Mouse (Mus musculus) large intestine, adult 2 months (tissue): ENCODE measurements around the gene Rora. TPM values are rescaled to one million over a fixed set of nuclear protein-coding genes. Genes with fewer than 3 reads are reported as not detected.

Experiments used
- DNase-seq: peaks from one replicate; pipeline ENCODE4 v3.0.0-alpha.2; 2012; ENCODE audit warnings: low read depth, low spot score
- WGBS: fragments of 180-500 bp; shearing (Covaris S2); methylation state at CpG from one replicate; pipeline ENCODE4 v1.1.7; 2018; 5-methylcytosine and 5-hydroxymethylcytosine counted together
- polyA plus RNA-seq: library from polyadenylated mRNA; depleted of rRNA; stranded (reverse); fragments of >200 nt; gene quantifications from 2 replicates; pipeline ENCODE4 v1.2.3, GENCODE M21; 2012; rRNA removed

Gene Rora
- 0.92 and 2.3 TPM in 2 replicates for polyA plus RNA-seq

- WGBS, result 2% methylated on average over 72 of the region's 72 CpGs
- DNase-seq, result no peak
Observed at GRCm38 (mm10) chr9:68653211-68654038, at the start of gene Rora. Gene Rora (plus strand): TSS chr9:68653786.

- 82% methylated on average over 9 of the region's 9 CpGs for WGBS
- DNase-seq, result no peak
Observed at GRCm38 (mm10) chr9:68614006-68614405, 39.6 kb upstream of the Rora start.

GRCm38 (mm10) chr9:68617116-68617515, 36.5 kb upstream of the Rora start:
- DNase-seq, result no peak
- WGBS, result 60% methylated on average over 4 of the region's 4 CpGs

- 33% methylated on average over 2 of the region's 2 CpGs for WGBS
Observed at GRCm38 (mm10) chr9:68620036-68620435, 33.5 kb upstream of the Rora start.

GRCm38 (mm10) chr9:68620441-68620840, 33.1 kb upstream of the Rora start:
- 32% methylated on average over 6 of the region's 6 CpGs for WGBS
- DNase-seq, result no peak

More at GRCm38 (mm10) chr9:68620036-68620435, 33.5 kb upstream of the Rora start:
- DNase-seq, result no peak

- no peak for DNase-seq
- 79% methylated on average over 4 of the region's 4 CpGs for WGBS
Observed at GRCm38 (mm10) chr9:68624981-68625380, 28.6 kb upstream of the Rora start.

- 86% methylated on average over 8 of the region's 8 CpGs for WGBS
- DNase-seq, result no peak
Observed at GRCm38 (mm10) chr9:68637301-68637700, 16.3 kb upstream of the Rora start.

GRCm38 (mm10) chr9:68641123-68641522, 12.5 kb upstream of the Rora start:
- WGBS, result 75% methylated on average over 3 of the region's 3 CpGs
- DNase-seq, result no peak

GRCm38 (mm10) chr9:68648061-68648460, 5.5 kb upstream of the Rora start:
- DNase-seq, result no peak
- 86% methylated on average over 3 of the region's 3 CpGs for WGBS

GRCm38 (mm10) chr9:68654039-68654332, 400 bp downstream of the Rora start:
- DNase-seq, result no peak
- WGBS, result 3% methylated on average over 27 of the region's 28 CpGs

GRCm38 (mm10) chr9:68654333-68655017, 889 bp downstream of the Rora start:
- DNase-seq, result no peak

GRCm38 (mm10) chr9:68655018-68656005, 1.7 kb downstream of the Rora start:
- DNase-seq, result no peak
- WGBS, result 3% methylated on average over 31 of the region's 31 CpGs

More at GRCm38 (mm10) chr9:68654333-68655017, 889 bp downstream of the Rora start:
- WGBS, result 1% methylated on average over 43 of the region's 43 CpGs

- no peak for DNase-seq
- WGBS, result 35% methylated on average over 5 of the region's 5 CpGs
Observed at GRCm38 (mm10) chr9:68656076-68656795, 2.6 kb downstream of the Rora start.

- DNase-seq, result no peak
- 54% methylated on average over 6 of the region's 6 CpGs for WGBS
Observed at GRCm38 (mm10) chr9:68656796-68657130, 3.2 kb downstream of the Rora start.

GRCm38 (mm10) chr9:68670731-68671130, 17.1 kb downstream of the Rora start:
- no peak for DNase-seq
- WGBS, result 78% methylated on average over 3 of the region's 3 CpGs

GRCm38 (mm10) chr9:68672459-68672858, 18.9 kb downstream of the Rora start:
- no peak for DNase-seq
- WGBS, result 56% methylated on average over 5 of the region's 5 CpGs

GRCm38 (mm10) chr9:68673221-68673620, 19.6 kb downstream of the Rora start:
- WGBS, result 78% methylated on average over 1 of the region's 1 CpGs
- DNase-seq, result no peak

GRCm38 (mm10) chr9:68679871-68680374, 26.3 kb downstream of the Rora start:
- 81% methylated on average over 12 of the region's 12 CpGs for WGBS
- no peak for DNase-seq

- DNase-seq, result no peak
- 70% methylated on average over 3 of the region's 3 CpGs for WGBS
Observed at GRCm38 (mm10) chr9:68683938-68684337, 30.4 kb downstream of the Rora start.
